Mouse (Mus musculus) B cell, adult 62 days (primary cell): ENCODE results near the gene Tssk6. TPM values are rescaled to one million over a fixed set of nuclear protein-coding genes. Genes with fewer than 3 reads are reported as not detected.

Experiments used
- total RNA-seq: library from RNA; stranded (reverse); gene quantifications from 4 replicates; pipeline ENCODE4 v1.2.4, GENCODE M21; 2023

Tssk6 gene
- 0.46 to 1.8 TPM (median 0.86 TPM) in 4 replicates for total RNA-seq

DNA sequence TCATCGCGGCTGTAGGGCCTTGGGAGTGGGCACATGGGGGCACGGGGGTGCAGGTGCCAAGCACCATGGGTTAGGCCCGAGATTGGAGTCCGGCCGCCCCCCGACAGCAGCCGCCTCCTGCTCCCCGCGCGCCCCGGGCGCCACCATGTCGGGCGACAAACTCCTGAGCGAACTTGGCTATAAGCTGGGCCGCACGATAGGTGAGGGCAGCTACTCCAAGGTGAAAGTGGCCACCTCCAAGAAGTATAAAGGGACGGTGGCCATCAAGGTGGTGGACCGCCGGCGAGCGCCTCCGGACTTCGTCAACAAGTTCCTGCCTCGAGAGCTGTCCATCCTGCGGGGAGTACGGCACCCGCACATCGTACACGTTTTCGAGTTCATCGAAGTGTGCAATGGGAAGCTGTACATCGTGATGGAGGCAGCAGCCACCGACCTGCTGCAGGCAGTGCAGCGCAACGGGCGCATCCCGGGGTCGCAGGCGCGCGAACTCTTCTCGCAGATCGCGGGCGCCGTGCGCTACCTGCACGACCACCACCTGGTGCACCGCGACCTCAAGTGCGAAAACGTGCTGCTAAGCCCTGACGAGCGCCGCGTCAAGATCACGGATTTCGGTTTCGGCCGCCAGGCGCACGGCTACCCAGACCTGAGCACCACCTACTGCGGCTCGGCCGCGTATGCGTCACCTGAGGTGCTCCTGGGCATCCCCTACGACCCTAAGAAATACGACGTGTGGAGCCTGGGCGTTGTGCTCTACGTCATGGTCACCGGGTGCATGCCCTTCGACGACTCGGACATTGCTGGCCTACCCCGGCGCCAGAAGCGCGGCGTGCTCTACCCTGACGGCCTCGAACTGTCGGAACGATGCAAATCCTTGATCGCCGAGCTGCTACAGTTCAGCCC is at the start of gene Tssk6, which contains the start of the genes Ndufa13 and Yjefn3:
Gene Tssk6 (plus strand): TSS at position 22 of the 900 bp plus-strand sequence.
Gene Ndufa13 (minus strand): TSS at position 396 of the 900 bp plus-strand sequence.
Gene Yjefn3 (minus strand): TSS at position 550 of the 900 bp plus-strand sequence.

GRCm38 (mm10) chr8:69887289-69888243 is 14.4 kb upstream of the Tssk6 start, which contains the start of gene Cilp2:
Gene Cilp2 (minus strand): TSS chr8:69887687.

Other genes starting within 250 kb of the Tssk6 start
- gene Zfp964, start 247.7 kb upstream of the Tssk6 start, total RNA-seq: 0.75 to 1.6 TPM (median 1.00 TPM) in 4 replicates
- 87.0 to 95.8 TPM (median 91.4 TPM) in 4 replicates for gene Zfp869, start 191.5 kb upstream of the Tssk6 start, total RNA-seq
- gene Zfp963, start 152.2 kb upstream of the Tssk6 start, total RNA-seq: 3.5 to 3.8 TPM (median 3.8 TPM) in 4 replicates
- gene Gm20422, start 127.3 kb upstream of the Tssk6 start, total RNA-seq: 1.1 to 2.0 TPM in 2 of 4 replicates, not detected in the others
- gene Atp13a1, start 111.0 kb upstream of the Tssk6 start, total RNA-seq: 53.7 to 63.4 TPM (median 56.4 TPM) in 4 replicates
- 20.8 to 25.2 TPM (median 21.7 TPM) in 4 replicates for gene Zfp866, start 111.0 kb upstream of the Tssk6 start, total RNA-seq
- 371 to 418 TPM (median 378 TPM) in 4 replicates for gene Gmip, start 93.5 kb upstream of the Tssk6 start, total RNA-seq
- gene Lpar2, start 79.8 kb upstream of the Tssk6 start, total RNA-seq: 6.8 to 7.8 TPM (median 7.1 TPM) in 4 replicates
- 3.0 to 11.8 TPM (median 7.3 TPM) in 4 replicates for gene Pbx4, start 69.7 kb upstream of the Tssk6 start, total RNA-seq
- 0.18 to 0.21 TPM in 2 of 4 replicates, not detected in the others for gene Cilp2, start 14.5 kb upstream of the Tssk6 start, total RNA-seq
- 46.4 to 56.3 TPM (median 47.7 TPM) in 4 replicates for gene Ndufa13, start 374 bp downstream of the Tssk6 start, total RNA-seq
- gene Yjefn3, start 528 bp downstream of the Tssk6 start, total RNA-seq: 0.97 TPM in 1 of 4 replicates, not detected in the others
- gene Gatad2a, start 94.2 kb downstream of the Tssk6 start, total RNA-seq: 91.2 to 119 TPM (median 106 TPM) in 4 replicates
- 120 to 135 TPM (median 124 TPM) in 4 replicates for gene Mau2, start 140.6 kb downstream of the Tssk6 start, total RNA-seq
- 41.7 to 48.8 TPM (median 46.5 TPM) in 4 replicates for gene Sugp1, start 140.6 kb downstream of the Tssk6 start, total RNA-seq
- gene Tm6sf2, start 170.7 kb downstream of the Tssk6 start, total RNA-seq: 0.41 to 0.42 TPM in 2 of 4 replicates, not detected in the others
- gene Hapln4, start 181.3 kb downstream of the Tssk6 start, total RNA-seq: not detected in 4 replicates
- 0.12 to 0.24 TPM (median 0.12 TPM) in 4 replicates for gene Ncan, start 218.7 kb downstream of the Tssk6 start, total RNA-seq
- gene Nr2c2ap, start 229.1 kb downstream of the Tssk6 start, total RNA-seq: 26.8 to 34.5 TPM (median 33.3 TPM) in 4 replicates
- gene Rfxank, start 237.0 kb downstream of the Tssk6 start, total RNA-seq: 29.2 to 34.9 TPM (median 32.5 TPM) in 4 replicates
- gene Borcs8, start 237.3 kb downstream of the Tssk6 start, total RNA-seq: 47.1 to 58.2 TPM (median 52.7 TPM) in 4 replicates
- 2.4 to 4.5 TPM (median 4.0 TPM) in 4 replicates for gene Mef2b, start 237.5 kb downstream of the Tssk6 start, total RNA-seq